Mouse (Mus musculus) hindbrain, embryonic 10.5 days (tissue): ENCODE results near the gene Gcnt2. TPM values are rescaled to one million over a fixed set of nuclear protein-coding genes. Genes with fewer than 3 reads are reported as not detected.
"Not testable (repeated sequence)": the region's sequence is repeated elsewhere in the genome, so short reads cannot be mapped to it uniquely, and the experiment has no call there.

ENCODE experiments used
- DNase-seq: peaks from one replicate; pipeline ENCODE4 v3.0.0-alpha.2; 2017; ENCODE audit warnings: low spot score
- H3K27ac ChIP-seq: fragments of 300-500 bp; sonication (generic); 2 replicates; pipeline ENCODE4 v1.5.1; 2016; ENCODE audit warnings: mild to moderate bottlenecking, moderate library complexity
- H3K27me3 ChIP-seq: fragments of 300-500 bp; sonication (generic); 2 replicates; pipeline ENCODE4 v1.6.1; 2016; ENCODE audit warnings: mild to moderate bottlenecking; ENCODE audit not compliant: poor library complexity, insufficient read depth, severe bottlenecking
- H3K36me3 ChIP-seq: fragments of 300-500 bp; sonication (generic); 2 replicates; pipeline ENCODE4 v1.6.1; 2016; ENCODE audit warnings: mild to moderate bottlenecking, moderate library complexity
- H3K4me1 ChIP-seq: fragments of 300-500 bp; sonication (generic); replicated peaks from 2 replicates; pipeline ENCODE4 v1.6.1; 2016; ENCODE audit warnings: mild to moderate bottlenecking
- H3K4me3 ChIP-seq: fragments of 300-500 bp; sonication (generic); 2 replicates; pipeline ENCODE4 v1.5.1; 2016; ENCODE audit warnings: mild to moderate bottlenecking, moderate library complexity
- H3K9me3 ChIP-seq: fragments of 300-500 bp; sonication (generic); 2 replicates; pipeline ENCODE4 v1.6.1; 2016; ENCODE audit warnings: mild to moderate bottlenecking, moderate library complexity
- WGBS: fragments of 180-500 bp; shearing (Covaris S2); methylation state at CpG from one replicate; pipeline ENCODE4 v1.1.7; 2016; 5-methylcytosine and 5-hydroxymethylcytosine counted together
- polyA plus RNA-seq: library from polyadenylated mRNA; unstranded; fragments of >200 nt; fragmentation: Nextera tagmentation; extraction: Ambion mirVana; gene quantifications from 2 replicates; pipeline ENCODE4 v1.2.1, GENCODE M21; 2016

Gcnt2 gene
- polyA plus RNA-seq, 1 experiment from 2014 or later, result 3.9 TPM

DNA sequence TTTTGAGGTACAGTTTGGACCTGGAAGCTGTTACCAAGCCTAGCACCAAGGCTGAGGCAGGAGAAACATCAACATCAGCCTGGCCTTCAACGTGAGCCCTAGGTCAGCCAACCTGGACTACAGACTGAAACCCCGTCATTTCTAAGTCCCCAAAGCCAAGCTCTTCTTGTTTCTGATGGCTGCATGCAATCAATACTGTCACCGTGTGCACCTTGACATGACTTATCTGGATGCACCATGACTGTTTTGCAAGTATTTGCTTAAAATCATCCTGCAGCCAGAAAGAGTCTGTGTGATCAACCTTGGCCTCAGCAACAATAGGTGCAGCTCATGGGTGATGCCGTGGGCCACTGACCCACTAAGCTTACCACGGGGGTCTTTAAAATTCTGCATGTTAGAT is 23.1 kb downstream of the Gcnt2 start:
- H3K36me3 ChIP-seq, result no peaks in the 10 kb centered on the region
- no peak overlapping the region for H3K27ac ChIP-seq
- no peaks in the 10 kb centered on the region for H3K9me3 ChIP-seq
- no peak for DNase-seq
- H3K4me1 ChIP-seq, result peaks cover 14% of the 10 kb centered on the region
- 88% methylated on average over 5 of the region's 5 CpGs for WGBS
- no peak overlapping the region for H3K4me3 ChIP-seq
- H3K27me3 ChIP-seq, result peaks cover 6% of the 10 kb centered on the region

DNA sequence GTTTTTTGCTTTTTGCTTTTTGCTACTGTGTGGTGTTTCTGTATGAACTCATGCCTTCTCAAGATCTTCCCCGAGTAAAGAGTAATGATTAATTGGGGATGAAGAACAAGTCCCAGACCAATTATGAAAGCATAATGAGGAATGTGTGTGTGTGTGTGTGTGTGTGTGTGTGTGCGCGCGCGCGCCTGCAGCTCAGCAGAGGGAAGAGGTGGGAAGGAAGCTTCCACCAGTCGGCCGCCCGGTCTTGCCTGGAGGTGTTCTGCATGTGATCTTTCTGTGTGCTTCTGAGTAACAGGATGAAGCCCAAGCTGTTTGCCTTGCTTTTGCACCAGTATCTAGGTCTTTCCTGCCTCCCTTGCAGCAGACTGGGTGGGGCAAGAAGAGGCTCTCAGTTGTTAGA is 24.3 kb downstream of the Gcnt2 start:
- H3K36me3 ChIP-seq, result no peaks in the 10 kb centered on the region
- no peak overlapping the region for H3K4me3 ChIP-seq
- no peak for DNase-seq
- peaks cover 11% of the 10 kb centered on the region for H3K27me3 ChIP-seq
- H3K27ac ChIP-seq, result no peak overlapping the region
- no peaks in the 10 kb centered on the region for H3K9me3 ChIP-seq
- WGBS, result 81% methylated on average over 9 of the region's 9 CpGs
- peaks cover 23% of the 10 kb centered on the region for H3K4me1 ChIP-seq

DNA sequence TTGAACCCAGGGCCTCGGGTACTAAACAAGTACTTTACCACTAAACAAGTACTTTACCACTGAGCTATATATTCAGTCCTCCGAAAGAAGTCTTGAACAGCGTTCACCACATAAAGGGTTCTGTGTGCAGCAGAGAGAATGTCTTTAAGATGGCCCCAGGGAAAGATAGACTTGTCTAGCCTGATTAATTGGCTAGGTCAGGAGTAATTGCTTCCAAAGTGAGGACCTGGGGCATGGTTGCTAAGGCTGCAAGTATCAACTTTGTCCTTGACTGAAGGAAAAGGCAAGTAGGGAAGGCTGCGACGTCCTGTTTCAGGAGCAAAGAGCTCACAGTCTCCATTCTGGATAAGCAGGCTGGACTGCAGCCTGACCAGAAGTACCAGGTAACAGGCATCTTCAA is 25.3 kb downstream of the Gcnt2 start:
- DNase-seq, result no peak
- H3K9me3 ChIP-seq, result no peaks in the 10 kb centered on the region
- no peak overlapping the region for H3K4me3 ChIP-seq
- no peak overlapping the region for H3K27ac ChIP-seq
- peaks cover 25% of the 10 kb centered on the region for H3K4me1 ChIP-seq
- no peaks in the 10 kb centered on the region for H3K36me3 ChIP-seq
- WGBS, result 76% methylated on average over 5 of the region's 5 CpGs
- H3K27me3 ChIP-seq, result peaks cover 11% of the 10 kb centered on the region

DNA sequence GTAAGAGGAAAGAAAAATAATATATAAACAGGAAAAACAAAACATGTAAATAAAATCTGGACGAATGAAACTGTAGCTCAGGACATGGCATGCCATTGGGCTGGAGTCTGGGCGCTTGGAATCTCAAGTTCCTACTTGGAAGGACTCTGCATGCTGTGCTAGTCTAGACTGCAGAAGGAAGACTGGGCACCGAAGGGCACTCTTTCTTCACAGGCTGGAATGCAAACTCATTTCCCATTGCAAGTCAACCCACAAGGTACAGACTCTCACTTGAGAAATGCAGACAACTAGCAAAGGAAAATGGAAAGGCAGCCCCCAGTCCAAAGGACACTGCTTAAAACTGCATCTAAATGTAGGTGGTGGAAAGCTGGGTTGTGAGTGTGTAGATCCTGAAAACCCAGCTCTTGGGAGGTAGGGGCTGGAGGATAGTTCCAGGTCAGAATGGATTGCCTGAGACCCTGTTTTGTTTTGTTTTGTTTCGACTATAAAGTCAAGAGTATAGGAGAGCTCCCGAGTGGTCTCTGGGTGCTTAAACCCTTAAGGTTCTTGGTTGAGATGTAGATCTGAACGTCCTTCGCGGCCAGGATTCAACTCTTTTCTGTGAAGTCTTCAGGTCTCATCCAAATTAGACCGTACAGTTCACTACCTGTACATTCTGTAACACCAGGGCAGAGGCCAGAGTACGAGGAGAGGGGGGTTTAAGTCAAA is 26.5 kb downstream of the Gcnt2 start:
- peaks cover 11% of the 10 kb centered on the region for H3K27me3 ChIP-seq
- no peak for DNase-seq
- peaks cover 31% of the 10 kb centered on the region for H3K4me1 ChIP-seq
- no peaks in the 10 kb centered on the region for H3K9me3 ChIP-seq
- H3K36me3 ChIP-seq, result no peaks in the 10 kb centered on the region
- peak overlapping the region; percentile 52 for H3K4me3 ChIP-seq
- 35% methylated on average over 10 of the region's 10 CpGs for WGBS
- H3K27ac ChIP-seq, result peak overlapping the region; percentile 88

- Histone ChIP-seq H3K4me1 (peaks cover 31% of the 10 kb centered on the region), H3K27ac (peak overlapping the region; percentile 88), H3K4me3 (peak overlapping the region; percentile 52), H3K9me3 (no peaks in the 10 kb centered on the region), H3K36me3 (no peaks in the 10 kb centered on the region), H3K27me3 (peaks cover 11% of the 10 kb centered on the region)
- WGBS, result under 1% methylated on average over 22 of the region's 22 CpGs
- peak; percentile 61 for DNase-seq
Measured at GRCm38 (mm10) chr13:40886643-40887381, 27.3 kb downstream of the Gcnt2 start.

- DNase-seq, result no peak
- H3K27ac ChIP-seq, result no peak overlapping the region
- no peaks in the 10 kb centered on the region for H3K36me3 ChIP-seq
- peaks cover 36% of the 10 kb centered on the region for H3K4me1 ChIP-seq
- no peak overlapping the region for H3K4me3 ChIP-seq
- peaks cover 11% of the 10 kb centered on the region for H3K27me3 ChIP-seq
- no peaks in the 10 kb centered on the region for H3K9me3 ChIP-seq
- WGBS, result 85% methylated on average over 5 of the region's 5 CpGs
Measured at GRCm38 (mm10) chr13:40890595-40890994, 31.0 kb downstream of the Gcnt2 start.

DNA sequence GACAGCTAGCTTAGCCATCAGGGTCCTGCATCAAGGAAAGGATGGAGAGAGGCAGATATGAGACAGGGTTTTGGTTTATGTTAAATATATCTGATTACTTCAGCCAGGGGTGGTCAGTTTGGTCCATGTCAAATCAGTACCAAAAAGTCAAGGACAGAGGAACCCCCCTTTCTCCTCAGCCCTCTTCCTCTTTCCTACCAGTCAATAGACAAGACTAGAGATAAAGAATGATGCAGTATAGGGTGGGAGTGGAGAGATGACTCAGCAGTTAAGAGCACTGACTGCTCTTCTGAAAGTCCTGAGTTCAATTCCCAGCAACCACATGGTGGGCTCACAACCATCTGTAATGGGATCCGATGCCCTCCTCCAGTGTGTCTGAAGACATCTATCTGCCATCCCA is 31.8 kb downstream of the Gcnt2 start:
- H3K9me3 ChIP-seq, H3K36me3 ChIP-seq, H3K4me3 ChIP-seq, H3K27me3 ChIP-seq, H3K27ac ChIP-seq, DNase-seq: not testable (repeated sequence)
- WGBS, result 95% methylated on average over 1 of the region's 1 CpGs
- peaks cover 34% of the 10 kb centered on the region for H3K4me1 ChIP-seq

- H3K9me3 ChIP-seq, result no peaks in the 10 kb centered on the region
- WGBS, result 87% methylated on average over 7 of the region's 7 CpGs
- no peak for DNase-seq
Measured at GRCm38 (mm10) chr13:40892043-40892442, 32.5 kb downstream of the Gcnt2 start.

GRCm38 (mm10) chr13:40892547-40892946 is 33.0 kb downstream of the Gcnt2 start:
- DNase-seq, result no peak
- H3K27me3 ChIP-seq, result peaks cover 6% of the 10 kb centered on the region; the same call in 1 of the 2 replicates
- 92% methylated on average over 4 of the region's 4 CpGs for WGBS
- H3K27ac ChIP-seq, result no peak overlapping the region
- H3K4me1 ChIP-seq, result peaks cover 22% of the 10 kb centered on the region
- H3K4me3 ChIP-seq, result no peak overlapping the region
- H3K36me3 ChIP-seq, result no peaks in the 10 kb centered on the region
- no peaks in the 10 kb centered on the region for H3K9me3 ChIP-seq

More at GRCm38 (mm10) chr13:40892043-40892442, 32.5 kb downstream of the Gcnt2 start:
- Histone ChIP-seq H3K4me3 (no peak overlapping the region), H3K27ac (no peak overlapping the region), H3K4me1 (peaks cover 27% of the 10 kb centered on the region), H3K36me3 (no peaks in the 10 kb centered on the region), H3K27me3 (peaks cover 7% of the 10 kb centered on the region; the same call in 1 of the 2 replicates)

- peaks cover 17% of the 10 kb centered on the region; the same call in 1 of the 2 replicates for H3K4me1 ChIP-seq
- no peaks in the 10 kb centered on the region for H3K36me3 ChIP-seq
- 74% methylated on average over 3 of the region's 3 CpGs for WGBS
- no peak overlapping the region for H3K27ac ChIP-seq
- no peak for DNase-seq
- no peak overlapping the region for H3K4me3 ChIP-seq
- H3K27me3 ChIP-seq, result no peaks in the 10 kb centered on the region
- no peaks in the 10 kb centered on the region for H3K9me3 ChIP-seq
Measured at GRCm38 (mm10) chr13:40893573-40893972, 34.0 kb downstream of the Gcnt2 start.

- not testable (repeated sequence) for H3K27me3 ChIP-seq, H3K9me3 ChIP-seq, DNase-seq, H3K27ac ChIP-seq, H3K36me3 ChIP-seq, H3K4me3 ChIP-seq
- peaks cover 23% of the 10 kb centered on the region for H3K4me1 ChIP-seq
- 80% methylated on average over 14 of the region's 14 CpGs for WGBS
Measured at GRCm38 (mm10) chr13:40898049-40898690, 38.6 kb downstream of the Gcnt2 start.

DNA sequence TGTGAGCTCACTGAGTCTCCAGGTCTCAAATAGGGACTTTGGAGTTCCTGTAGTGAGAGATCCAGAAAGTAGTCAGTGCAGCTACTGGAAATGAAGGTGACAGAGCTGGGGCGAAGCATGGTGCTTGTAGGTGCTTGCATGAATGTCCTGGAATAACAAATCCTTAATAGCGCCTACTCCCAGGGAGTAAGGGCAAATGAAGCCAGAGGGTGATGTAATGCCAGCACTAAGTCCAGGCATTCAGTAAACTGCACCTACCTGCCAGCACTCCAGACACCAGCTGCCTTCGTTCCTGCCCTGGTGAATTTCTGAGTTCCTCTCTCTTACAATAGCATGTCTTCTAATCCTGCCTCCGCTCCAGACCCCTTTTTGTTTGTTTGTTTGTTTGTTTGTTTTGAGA is 39.1 kb downstream of the Gcnt2 start:
- Histone ChIP-seq H3K9me3 (no peaks in the 10 kb centered on the region), H3K27ac (no peak overlapping the region), H3K4me1 (peaks cover 19% of the 10 kb centered on the region), H3K4me3 (no peak overlapping the region), H3K36me3 (no peaks in the 10 kb centered on the region), H3K27me3 (no peaks in the 10 kb centered on the region; the same call in 1 of the 2 replicates)
- DNase-seq, result no peak
- 85% methylated on average over 4 of the region's 4 CpGs for WGBS
